Mouse (Mus musculus): Measurements from ENCODE around the gene Olfr186.

DNA sequence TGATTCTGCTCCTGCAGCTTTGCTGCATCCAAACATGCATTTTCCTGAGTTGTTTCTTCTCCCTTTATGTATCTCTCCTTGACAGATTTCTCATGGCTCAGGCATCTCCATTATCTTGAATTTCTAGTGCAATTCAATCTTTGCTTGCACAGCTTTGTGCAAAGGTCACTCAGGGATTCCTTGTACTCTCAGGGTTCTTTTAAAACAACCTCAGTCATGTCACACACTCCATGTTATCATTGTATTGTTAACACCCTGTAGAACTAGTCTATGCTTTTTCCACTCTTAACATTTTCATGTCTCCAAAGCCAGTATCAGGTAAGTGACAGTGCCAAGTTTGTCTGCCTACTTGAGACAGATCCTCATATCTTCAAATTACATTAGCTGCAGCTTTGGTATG, 41.7 kb upstream of the Olfr186 start:
- TF ChIP-seq CTCF (IDR thresholded peaks at IDR 0.05; ENCODE audit: low read depth) (no peak), EP300 (IDR thresholded peaks at IDR 0.05; ENCODE audit: low read depth) (no peak)
